Mouse (Mus musculus): Measurements from ENCODE around the gene Jak2.

Jak2 gene

DNA sequence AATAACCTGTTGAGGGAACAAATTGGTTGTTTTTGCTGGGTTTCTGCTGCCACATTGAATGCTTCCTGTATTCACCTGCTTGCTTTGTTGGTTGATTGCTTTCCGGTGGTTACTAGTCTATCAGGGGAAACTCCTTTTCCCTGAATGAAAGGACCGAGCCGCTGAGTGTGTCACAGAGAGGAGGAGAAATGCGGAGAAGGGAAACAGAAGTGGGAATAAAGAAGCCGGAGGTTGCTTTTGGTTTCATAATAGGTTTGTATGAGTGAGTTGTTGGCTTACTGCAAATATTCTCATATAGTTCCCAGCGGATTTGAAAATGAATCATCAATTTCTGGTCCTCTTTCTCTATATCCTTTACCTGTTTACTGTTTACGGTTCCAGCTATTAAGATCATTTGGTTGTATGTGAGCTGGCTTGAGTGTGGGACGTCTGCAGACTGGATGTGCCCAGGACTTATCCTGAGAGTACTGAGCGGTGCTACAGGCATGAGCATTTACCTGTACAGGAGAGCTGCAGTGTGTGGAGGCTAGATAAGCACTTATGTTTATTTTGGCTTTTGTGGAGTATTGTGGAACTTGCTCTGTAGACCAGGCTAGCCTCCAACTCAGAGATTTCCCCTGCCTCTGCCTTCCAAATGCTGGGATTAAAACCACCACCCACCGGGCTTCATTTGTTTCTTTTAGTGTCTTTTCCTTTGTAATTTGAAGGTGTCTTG, 1.4 kb downstream of the Jak2 start:
- DNase-seq (ENCODE audit: low spot score) = no peak

- DNase-seq (ENCODE audit: low spot score) = peak; percentile 77
Measured at GRCm38 (mm10) chr19:29253728-29254127, 2.1 kb downstream of the Jak2 start.

- DNase-seq (ENCODE audit: low spot score) = no peak
Measured at GRCm38 (mm10) chr19:29254671-29255070, 3.0 kb downstream of the Jak2 start.

GRCm38 (mm10) chr19:29255327-29256027, 3.8 kb downstream of the Jak2 start:
- DNase-seq (ENCODE audit: low spot score) = no peak

- no peak for DNase-seq (ENCODE audit: low spot score)
Measured at GRCm38 (mm10) chr19:29261638-29262037, 10.0 kb downstream of the Jak2 start.

DNA sequence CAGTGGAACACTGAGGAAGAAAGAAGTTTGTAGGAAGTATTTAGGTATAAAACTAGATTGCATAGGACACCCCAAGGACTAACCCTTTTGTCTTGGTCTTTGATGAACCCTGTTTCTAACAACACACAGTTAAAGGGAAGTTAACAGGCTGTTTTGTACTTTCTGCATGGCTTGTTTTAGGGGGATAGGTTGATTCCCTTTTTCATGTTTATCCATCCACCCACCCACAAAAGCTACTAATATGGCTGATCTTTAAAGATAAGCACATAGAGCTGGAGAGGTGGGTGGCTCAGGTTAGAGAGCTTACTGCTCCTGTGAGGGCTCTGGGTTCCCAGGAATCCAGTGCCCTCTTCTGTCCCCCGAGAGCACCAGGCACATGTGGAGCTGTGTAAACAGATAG, 11.9 kb downstream of the Jak2 start:
- no peak for DNase-seq (ENCODE audit: low spot score)

DNA sequence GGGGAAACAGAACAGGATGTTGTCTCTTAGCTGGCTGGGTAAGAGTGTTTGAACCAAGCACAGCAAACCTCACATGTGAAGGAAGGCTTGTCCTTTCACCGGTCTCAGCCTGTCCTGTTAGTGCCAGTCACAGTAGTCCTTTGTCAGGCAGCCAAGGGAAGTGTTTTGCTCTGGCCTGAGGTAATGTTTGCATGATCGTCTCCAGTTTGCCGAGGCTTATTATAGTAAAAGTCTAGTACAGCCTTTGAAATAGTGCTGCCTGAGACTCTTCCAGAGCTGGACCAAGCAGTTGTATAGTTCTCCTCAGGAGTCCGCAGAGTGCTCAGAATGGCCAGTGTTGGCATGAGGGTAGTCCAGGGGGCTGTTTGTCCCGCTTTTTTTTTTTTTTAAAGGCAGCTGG, 13.9 kb downstream of the Jak2 start:
- no peak for DNase-seq (ENCODE audit: low spot score)

GRCm38 (mm10) chr19:29267075-29267868, 15.6 kb downstream of the Jak2 start:
- DNase-seq (ENCODE audit: low spot score) = no peak

DNA sequence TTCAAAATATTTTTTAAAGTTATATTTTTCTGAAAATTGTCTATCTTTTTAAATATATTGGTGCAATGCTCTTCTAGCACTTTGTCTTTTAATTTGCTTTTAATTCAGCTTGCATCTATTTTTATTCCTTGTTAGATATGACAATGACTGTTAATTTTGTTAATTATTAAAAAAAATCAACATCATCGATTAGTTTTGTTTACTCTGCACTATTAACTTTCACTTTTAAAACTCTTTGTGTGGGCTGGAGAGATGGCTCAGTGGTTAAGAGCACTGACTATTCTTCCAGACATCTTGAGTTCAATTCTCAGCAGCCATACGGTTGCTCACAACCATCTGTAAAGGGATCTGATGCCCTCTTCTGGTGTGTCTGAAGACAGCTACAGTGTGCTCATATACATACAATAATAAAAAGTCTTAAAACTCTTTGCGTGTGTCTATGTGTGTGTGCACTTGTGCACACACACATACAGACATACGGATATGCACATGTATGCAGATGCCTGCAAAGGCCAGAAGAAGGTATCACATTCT, 17.2 kb downstream of the Jak2 start:
- DNase-seq (ENCODE audit: low spot score) = no peak

- no peak for DNase-seq (ENCODE audit: low spot score)
Measured at GRCm38 (mm10) chr19:29270226-29270625, 18.6 kb downstream of the Jak2 start.

- peak; percentile 77 for DNase-seq (ENCODE audit: low spot score)
Measured at GRCm38 (mm10) chr19:29271147-29271578, 19.5 kb downstream of the Jak2 start.

DNA sequence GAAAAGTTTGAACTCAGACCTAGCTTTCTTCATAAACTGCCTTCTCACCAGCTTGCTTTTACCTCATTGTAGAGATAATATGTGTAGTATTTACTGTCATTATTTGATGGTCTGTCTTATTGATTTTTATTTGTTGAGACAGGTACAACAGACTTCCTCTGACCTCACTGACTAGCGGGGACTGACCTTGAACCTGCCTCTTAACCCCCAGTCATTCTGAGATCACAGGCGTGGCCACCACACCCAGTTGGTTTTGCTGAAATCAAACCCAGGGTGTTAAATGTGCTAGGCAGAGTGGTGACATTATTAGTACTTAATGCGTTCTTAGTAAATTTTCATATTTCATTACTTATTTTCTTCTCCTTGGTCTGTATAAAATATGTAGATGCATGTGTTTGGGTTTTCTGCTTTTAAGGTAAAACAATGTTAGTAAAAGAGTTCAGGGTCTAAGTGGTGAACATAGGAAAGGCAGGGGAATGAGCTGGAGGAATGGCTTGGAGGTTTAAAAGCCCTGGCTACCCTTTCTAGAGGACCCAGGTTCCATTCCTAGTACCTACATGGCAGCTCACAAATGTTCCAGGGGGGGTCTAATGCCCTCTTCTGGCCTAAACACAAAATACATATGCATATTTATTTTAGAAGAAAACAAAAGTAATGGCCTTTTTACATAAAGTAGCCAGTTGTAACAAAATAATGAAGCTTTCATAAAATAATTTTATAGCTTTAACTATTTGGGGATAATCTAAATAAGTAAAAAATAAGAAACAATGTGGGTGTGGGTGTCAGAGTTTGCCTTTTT, 20.6 kb downstream of the Jak2 start:
- no peak for DNase-seq (ENCODE audit: low spot score)

DNA sequence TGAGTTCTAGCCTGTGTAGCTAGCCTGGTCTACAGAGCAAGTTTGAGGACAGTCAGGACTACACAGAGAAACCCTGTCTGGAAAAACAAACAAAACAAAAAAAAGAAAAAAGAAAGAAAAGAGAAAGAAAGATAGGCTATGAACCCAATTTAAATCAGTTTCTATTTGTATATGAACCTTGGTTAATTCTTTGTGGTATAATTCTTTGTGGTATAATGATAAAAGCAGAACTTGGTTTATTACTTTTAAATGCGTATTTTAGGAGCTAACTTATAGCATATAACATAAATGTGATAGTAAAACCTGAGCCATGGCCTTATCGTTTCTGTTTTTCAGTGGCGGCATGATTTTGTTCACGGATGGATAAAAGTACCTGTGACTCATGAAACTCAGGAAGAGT, 24.8 kb downstream of the Jak2 start:
- no peak for DNase-seq (ENCODE audit: low spot score)

GRCm38 (mm10) chr19:29278944-29279587, 27.4 kb downstream of the Jak2 start:
- no peak for DNase-seq (ENCODE audit: low spot score)

- DNase-seq (ENCODE audit: low spot score) = no peak
Measured at GRCm38 (mm10) chr19:29285451-29285869, 33.8 kb downstream of the Jak2 start.

DNA sequence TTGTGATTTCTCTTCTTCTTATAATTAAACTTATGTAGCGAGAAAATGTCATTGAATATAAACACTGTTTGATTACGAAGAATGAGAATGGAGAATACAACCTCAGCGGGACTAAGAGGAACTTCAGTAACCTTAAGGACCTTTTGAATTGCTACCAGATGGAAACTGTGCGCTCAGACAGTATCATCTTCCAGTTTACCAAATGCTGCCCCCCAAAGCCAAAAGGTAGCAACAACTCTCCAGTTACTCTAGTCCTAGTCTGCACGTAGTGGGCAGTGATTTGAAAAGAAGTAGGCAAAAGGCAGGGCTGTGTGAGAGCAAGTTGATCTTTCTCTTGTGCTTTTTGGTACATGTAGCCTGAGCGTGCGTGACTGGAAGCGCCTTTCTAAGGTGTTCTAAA, 36.2 kb downstream of the Jak2 start:
- DNase-seq (ENCODE audit: low spot score) = no peak

DNA sequence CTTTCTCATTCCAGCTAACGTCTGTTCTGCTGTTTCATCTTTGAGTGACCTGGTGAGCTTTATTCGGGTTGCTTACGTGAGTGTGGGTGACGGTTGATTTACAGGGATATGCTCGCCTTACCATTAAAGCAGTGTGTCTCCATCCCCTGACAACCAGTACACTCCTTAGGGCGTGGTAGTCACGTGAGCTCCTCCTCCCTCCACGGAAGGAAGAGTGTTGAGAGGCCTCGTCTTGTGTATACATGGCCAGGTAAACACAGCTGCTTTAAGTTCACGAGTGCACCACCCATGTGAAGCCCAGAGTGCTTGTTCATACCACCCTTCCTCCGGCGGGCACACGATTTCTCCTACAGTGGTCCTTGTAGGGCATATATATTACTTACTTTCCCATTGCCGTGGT, 39.9 kb downstream of the Jak2 start:
- no peak for DNase-seq (ENCODE audit: low spot score)

DNA sequence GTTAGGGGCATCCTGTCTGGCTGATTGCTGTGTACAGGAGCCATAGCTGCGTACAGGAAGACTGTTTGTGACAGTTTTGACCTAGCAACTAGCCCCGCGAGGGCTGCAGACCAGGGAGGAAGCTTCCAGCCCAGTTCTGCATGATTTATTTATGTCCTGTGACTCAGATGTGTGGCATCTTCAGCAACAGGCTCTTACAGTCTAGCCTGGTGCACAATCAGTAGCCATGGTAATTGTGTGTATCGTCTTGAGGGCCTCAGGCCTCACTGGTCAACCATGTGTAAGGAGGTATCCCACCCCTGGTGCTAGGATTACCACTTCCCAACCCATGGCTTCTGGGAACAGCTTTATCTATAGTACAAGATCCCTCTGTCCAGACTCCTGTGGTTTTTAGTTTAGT, 40.9 kb downstream of the Jak2 start:
- DNase-seq (ENCODE audit: low spot score) = no peak

DNA sequence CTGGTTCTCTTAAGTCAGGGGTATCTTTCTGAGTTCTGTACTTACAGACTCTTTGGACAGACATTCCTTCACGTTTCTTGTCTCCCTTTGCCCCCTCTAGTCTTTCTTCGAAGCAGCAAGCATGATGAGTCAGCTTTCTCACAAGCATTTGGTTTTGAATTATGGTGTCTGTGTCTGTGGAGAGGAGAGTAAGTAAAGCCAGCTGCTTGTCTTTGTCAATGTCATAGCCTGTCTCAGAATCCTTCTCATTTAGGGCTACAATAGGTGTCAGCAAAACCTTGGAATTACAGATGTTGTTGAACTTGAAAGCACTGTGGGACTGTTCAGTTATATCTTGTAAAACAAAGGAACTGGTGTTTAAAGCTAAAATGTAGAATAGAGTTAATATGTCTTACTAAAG, 43.1 kb downstream of the Jak2 start:
- DNase-seq (ENCODE audit: low spot score) = no peak

- no peak for DNase-seq (ENCODE audit: low spot score)
Measured at GRCm38 (mm10) chr19:29296166-29296565, 44.5 kb downstream of the Jak2 start.

DNA sequence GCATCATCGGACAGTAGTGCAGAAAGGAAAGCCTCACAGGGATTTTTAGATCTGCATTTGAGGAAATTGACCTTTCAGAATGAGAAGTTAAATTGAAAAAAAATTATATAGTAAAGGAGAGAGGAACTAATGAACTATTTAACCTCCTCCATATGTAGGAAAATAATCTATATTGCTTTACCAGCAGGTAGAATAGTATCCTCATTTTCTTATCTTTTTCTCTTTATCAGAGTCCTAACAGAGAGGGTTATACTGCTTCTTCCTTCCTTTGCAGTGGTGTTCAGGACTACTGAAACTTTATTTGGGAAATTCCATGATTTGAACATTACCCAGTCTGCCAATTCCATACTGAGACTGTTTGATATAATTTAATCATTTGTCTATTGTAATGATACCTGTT, 45.7 kb downstream of the Jak2 start:
- no peak for DNase-seq (ENCODE audit: low spot score)

All from left cerebral cortex, adult 11 months (tissue).